Mouse (Mus musculus): ENCODE measurements around the gene Tomm20.

GRCm38 (mm10) chr8:126895133-126895532 is 50.5 kb downstream of the Tomm20 start:
- TF ChIP-seq CTCF (conservative IDR thresholded peaks at IDR 0.05; ENCODE audit: low read length) (no peak), POU5F1 (IDR thresholded peaks at IDR 0.05; ENCODE audit: borderline replicate concordance, low read length) (no peak), NANOG (IDR thresholded peaks at IDR 0.05; ENCODE audit: borderline replicate concordance, low read length) (no peak)

Measured in E14TG2a.4 (cell line).